Mouse (Mus musculus) right cerebral cortex, postnatal 36 days (tissue): Measurements from ENCODE around the gene Zfyve27.

Experiments
- DNase-seq, 2 experiments: peaks; one replicate each; pipeline ENCODE4 v3.0.0; 2022; ENCODE audit warnings: low spot score in 2 of 2, mixed read lengths in 1 of 2

Zfyve27 gene

DNA sequence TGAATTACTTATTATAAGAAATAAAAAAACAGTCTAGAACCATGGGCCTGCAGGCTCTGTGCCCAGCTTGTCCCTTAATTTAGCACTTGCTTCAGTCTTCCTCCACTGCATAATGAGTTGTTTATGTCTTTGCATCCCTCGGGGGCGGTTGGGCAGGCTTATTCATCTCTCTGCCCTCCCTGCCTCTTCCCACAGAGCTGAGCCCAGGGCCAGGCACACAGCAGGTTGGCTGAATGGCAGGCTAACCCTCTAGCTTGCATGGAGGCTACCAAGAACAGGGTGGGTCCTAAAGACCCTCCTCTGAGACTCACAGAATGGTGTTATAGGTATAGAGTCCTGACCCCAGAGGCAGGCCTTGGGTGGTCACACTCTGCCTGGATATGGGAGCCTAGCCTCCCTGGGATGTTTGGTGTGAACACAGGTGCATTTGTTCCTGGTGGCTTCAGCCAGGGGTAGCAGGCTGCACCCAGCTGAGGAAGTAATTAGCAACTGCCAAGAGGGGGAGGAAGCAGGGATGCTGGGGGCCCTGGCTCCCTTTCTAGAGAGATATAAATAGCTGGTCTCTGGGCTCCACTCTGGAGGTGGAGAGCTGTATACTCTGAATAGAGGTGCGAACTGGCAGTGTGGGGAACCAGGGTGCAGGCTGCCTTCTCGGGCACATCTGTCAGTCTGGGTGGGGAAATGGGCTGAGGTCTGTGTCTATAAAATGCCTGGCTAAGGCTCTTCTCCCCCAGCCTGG lies 74.0 kb downstream of the Zfyve27 start:
- DNase-seq, result peak; percentile 55 to 73

DNA sequence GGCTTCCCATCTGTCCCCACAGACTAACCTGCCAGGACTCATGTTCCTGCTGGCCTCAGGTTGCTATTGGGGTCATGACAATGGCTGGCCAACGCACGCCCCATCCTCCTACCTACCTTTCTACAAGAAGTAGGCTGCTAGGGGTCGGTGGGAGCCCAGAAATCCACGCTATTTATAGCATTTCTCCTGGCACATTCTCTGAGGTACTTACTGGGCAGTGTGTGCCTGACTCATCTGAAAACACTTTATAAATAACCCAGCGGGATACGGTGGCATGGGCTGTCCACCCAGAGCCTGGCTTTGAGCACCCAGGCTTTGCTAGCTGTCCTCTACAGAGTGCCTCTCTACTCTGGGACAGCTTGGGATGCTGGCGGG lies 74.6 kb downstream of the Zfyve27 start:
- DNase-seq, result peak in 1 of 2 experiments; percentile 44

GRCm38 (mm10) chr19:42240881-42241280 lies 77.1 kb downstream of the Zfyve27 start:
- DNase-seq, result no peak

DNA sequence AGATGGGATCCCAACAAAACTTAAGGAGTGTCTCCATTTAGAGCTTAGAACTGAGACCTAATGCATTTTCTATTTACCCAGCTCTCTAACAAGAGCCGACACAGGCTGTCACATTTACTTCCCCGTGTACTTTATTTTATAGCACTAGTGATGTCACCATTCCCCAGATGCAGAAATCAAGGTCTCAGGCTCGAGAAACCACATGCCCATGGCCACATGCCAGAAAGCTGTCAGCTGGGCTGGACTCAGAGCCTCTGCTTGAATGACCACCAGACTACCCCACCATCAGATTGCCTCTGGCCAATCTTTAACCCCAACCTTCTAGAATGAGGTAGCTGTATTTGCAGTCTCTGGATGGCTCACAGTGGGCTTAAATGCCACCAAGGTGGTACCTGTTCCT lies 79.7 kb downstream of the Zfyve27 start:
- no peak for DNase-seq
